Mouse (Mus musculus) B cell, adult 2 months (primary cell): ENCODE data around the gene Socs3.

Source experiments
- DNase-seq, 2 experiments: peaks; one replicate each; pipeline ENCODE4 v3.0.0; 2022

Gene Socs3

DNA sequence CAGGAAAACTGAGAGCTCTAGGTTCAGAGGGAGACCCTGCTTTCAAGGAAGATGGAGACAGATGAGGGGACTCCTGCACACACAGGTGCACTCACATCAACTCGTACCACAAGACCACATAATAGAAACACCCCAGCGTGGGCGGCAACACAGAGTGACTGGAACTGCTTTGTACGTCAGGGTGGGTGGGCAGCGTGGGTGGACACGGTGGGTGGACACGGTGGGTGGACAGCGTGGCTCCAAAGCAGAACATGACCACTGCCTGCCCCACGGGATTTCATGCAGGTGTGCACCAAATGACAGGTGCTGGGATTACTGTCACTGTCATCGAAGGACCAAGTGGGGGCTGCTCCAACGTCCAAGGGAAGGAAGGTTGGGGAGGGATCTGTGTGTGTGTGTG is 51.3 kb downstream of the Socs3 start:
- DNase-seq, result peak; percentile 76 to 77
